Mouse (Mus musculus): ENCODE data around the gene Ddx41. TPM values are rescaled to one million over a fixed set of nuclear protein-coding genes. Genes with fewer than 3 reads are reported as not detected.
A peak's percentile ranks its signal among the peaks of the same experiment; 100 is the strongest.

The Ddx41 gene
- total RNA-seq, 2 experiments from 2014 or later: 40.6 to 47.1 TPM

DNA sequence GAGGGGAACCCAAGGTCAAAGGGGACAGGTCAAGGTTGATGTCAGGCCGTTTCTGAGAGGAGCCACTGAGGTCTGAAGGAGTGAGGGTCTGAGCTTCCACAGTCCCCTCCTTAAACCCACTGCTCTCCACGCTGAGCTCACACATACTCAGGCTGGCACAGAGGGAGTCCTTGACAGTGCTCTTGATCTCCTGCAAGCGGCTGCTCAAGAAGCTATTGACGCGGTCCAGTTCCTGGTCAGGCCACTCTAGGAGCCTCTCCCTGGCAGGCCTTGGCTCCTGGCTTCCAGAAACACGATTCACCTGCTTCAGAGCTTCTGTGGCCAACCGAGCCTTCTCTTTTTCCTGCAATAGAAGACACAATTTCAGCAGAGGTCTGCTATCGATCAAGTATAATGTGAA lies 7.0 kb upstream of the Ddx41 start:
- DNase-seq (ENCODE audit: low spot score in 2 of 2): no peak

GRCm38 (mm10) chr13:55542891-55543290 lies 6.4 kb upstream of the Ddx41 start:
- no peak for DNase-seq (ENCODE audit: low spot score in 2 of 2)

GRCm38 (mm10) chr13:55540933-55541332 lies 4.5 kb upstream of the Ddx41 start:
- DNase-seq (ENCODE audit: low spot score in 2 of 2): no peak

DNA sequence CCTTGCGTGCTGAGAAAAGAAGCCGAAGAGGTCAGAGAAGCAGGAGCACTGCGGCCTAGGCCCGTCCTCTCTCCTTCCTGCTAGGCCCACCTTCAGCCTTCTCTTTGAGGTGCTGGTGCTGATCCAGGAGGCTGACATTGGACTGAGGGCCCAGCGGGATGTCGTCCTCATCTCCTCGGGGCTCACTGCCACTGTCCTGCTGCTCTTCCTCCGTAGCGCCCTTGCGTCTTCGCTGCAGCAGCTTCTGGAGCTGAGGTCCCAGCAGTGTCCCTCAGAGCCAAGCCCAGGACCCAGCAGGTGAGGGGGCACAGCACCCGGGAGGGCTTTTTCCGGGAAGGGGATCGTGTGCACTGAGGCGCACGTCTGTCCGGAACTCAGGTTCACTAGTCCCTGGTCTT lies 663 bp downstream of the Ddx41 start:
- no peak for DNase-seq (ENCODE audit: low spot score in 2 of 2)

- DNase-seq (ENCODE audit: low spot score in 2 of 2): no peak
Measured at GRCm38 (mm10) chr13:55535191-55535590, 1.3 kb downstream of the Ddx41 start.

DNA sequence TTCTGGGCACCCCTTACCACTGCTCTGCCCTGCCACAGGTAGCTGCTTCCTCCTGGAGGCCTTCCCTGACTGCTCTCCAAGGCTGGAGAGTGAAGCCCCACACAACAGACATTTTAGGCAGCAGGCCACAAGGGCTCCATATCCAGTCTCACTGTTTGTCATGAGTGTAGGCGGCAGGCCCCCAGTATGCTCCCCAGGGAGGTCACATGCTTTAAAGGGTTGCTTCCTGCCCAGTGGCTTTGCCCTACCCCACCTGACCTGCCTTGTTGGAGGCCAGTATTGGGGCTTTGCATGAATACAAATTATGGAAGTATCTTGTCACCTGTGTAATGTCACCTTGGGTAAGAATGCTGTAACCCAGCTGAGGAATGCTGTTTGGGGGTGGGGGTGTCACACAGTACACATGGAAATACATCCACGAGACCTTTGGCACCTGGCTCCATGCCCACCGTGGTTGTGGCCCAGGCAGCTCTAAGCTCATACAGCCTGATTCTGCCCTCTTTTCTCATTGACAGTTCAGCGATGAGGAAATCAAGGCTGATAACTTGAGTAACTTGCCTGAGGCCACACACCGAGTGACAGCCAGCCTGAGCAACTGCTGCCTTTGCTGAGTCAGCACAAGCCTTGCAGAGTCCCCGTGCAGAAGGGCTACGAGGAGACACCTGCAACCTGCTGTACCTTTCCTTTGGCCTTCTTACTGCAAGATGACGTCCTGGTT lies 7.1 kb downstream of the Ddx41 start, which contains the start of gene Dok3:
TSS of gene Dok3 (minus strand) at position 99 of the 718 bp plus-strand sequence.
- DNase-seq (ENCODE audit: low spot score in 2 of 2): no peak

DNA sequence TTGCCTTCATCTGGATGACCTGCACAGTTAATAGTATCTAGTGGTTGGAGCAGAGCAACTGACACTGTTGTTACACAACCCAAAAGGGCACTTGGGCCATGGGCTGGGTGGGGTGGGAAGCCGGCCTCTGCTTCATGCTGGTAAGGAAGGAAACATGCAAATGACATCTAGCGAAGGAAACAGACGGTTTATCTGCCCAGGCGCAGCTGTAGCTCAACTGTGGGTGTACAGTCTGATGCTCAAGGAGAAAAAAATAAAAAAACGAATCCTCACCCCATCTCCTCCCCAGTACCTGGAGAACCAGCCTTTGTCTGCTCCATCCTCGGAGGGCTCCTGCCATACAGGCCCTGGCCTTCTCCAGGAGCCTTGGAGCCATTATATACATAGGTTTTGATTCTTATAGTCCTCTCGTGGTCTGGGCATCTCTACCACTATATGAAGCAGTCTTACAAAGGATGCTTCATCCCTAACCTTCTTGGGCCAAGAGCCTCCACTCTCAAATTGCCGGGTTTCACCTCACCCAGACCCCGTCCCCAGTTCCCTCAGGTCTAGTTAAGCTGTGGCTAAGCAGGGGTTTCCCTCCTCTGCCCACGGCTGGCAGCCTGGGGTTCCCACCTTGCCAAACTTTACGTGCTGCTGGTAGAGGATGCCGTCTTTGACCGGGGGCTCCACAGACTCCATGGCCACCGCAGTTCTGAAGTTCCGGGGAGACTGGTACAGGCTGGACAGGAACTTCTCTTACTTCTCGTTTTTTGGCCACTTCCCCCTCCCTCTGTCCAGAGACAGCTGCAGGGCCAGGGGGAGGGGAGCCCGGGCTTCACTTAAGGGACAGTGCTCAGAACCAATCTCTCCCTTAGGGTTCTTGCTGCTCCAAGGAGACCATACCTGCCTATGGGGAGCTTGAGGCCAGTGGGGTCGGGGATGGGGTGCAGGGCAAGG lies 8.4 kb downstream of the Ddx41 start:
- no peak for DNase-seq (ENCODE audit: low spot score in 2 of 2)

GRCm38 (mm10) chr13:55527212-55527611 lies 9.2 kb downstream of the Ddx41 start:
- DNase-seq (ENCODE audit: low spot score in 2 of 2): no peak

GRCm38 (mm10) chr13:55525733-55526553 lies 10.5 kb downstream of the Ddx41 start:
- DNase-seq (ENCODE audit: low spot score in 2 of 2): no peak

- DNase-seq (ENCODE audit: low spot score in 2 of 2): no peak
Measured at GRCm38 (mm10) chr13:55523951-55524600, 12.4 kb downstream of the Ddx41 start.

- DNase-seq (ENCODE audit: low spot score in 2 of 2): no peak
Measured at GRCm38 (mm10) chr13:55523278-55523677, 13.2 kb downstream of the Ddx41 start.

DNA sequence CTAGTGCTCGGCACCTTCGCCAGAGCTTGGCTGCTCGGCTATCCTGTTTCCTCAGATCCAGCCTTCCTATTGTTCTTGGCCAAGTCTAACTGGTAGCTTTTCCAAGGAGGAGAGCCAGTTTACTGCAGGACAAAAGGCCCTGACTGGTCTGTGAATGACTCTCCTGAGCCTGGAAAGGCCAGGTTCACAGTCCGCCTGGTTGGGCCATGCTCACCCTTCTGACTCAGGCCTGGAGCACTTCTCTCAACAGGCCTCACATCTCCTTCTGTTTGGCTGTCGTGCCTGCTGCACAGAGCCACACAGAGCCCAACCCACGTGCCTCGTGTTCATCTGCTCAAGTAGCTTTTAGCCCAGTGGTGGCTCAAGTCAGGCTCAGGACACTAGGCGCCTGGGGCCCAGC lies 13.7 kb downstream of the Ddx41 start:
- DNase-seq (ENCODE audit: low spot score in 2 of 2): no peak

DNA sequence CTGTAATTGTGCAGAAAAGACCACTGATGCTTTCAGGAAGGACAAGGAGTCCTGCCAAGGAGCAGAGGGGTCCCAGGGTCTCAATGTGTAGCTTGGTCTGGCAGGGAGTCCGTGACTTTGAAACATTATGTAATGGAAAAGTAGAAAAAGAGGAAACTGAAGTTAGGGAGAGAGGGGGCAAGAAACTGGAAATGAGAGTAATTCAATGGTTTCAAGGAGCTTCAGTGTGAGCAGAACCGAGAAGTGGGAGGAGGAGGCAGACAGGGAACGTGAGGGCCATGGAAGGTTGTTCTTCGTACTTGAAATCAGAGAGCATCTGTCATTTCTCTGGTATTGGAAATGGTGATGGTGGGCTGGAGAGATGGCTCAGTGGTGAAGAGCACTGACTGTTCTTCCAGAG lies 16.9 kb downstream of the Ddx41 start:
- no peak for DNase-seq (ENCODE audit: low spot score in 2 of 2)

GRCm38 (mm10) chr13:55516955-55517354 lies 19.5 kb downstream of the Ddx41 start:
- DNase-seq (ENCODE audit: low spot score in 2 of 2): peak; percentile 90 to 95

DNA sequence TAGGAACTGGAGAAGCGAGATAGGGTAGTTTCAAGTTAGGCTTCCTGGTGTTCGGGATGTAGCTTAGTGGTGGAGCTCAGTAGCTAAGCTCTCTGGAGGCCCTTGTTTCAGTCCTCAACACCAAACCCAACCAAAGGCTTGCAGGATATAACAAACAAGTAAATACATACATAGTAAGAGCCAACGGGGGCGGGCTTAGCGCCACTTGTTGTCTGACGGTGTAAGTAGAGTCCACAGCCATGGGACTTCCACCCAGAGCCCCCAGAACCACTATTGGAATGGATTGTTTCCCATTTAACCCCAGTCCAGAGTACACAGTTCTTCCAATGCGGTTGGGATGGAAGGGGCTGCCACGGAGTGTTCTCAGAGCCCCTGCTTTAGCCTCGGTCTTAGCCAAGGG lies 22.6 kb downstream of the Ddx41 start:
- no peak for DNase-seq (ENCODE audit: low spot score in 2 of 2)

- peak; percentile 96 to 97 for DNase-seq (ENCODE audit: low spot score in 2 of 2)
Measured at GRCm38 (mm10) chr13:55513111-55513748, 23.2 kb downstream of the Ddx41 start, which contains the start of gene Pdlim7. Pdlim7 (minus strand) TSS chr13:55513676.

GRCm38 (mm10) chr13:55512379-55513031 lies 24.0 kb downstream of the Ddx41 start:
- peak in 1 of 2 experiments; percentile 49 for DNase-seq (ENCODE audit: low spot score in 2 of 2)

DNA sequence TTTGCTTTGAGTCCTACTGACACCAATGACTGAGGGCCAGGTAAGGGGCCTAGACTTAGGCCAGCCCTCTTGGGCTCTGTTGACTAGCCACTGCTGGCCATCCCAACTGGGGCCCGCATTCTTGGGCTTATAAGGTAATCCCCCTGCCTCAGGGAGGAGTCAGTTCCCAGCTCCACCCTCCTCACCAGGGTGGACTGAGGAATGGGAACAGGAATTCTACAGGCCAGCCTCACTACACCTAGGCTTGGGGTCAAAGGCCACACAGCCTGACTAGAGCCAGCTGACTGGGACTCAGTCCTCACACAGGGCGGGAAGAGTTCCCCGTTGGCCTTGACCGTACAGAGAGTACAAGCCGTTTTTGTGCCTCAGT lies 25.0 kb downstream of the Ddx41 start:
- no peak for DNase-seq (ENCODE audit: low spot score in 2 of 2)

GRCm38 (mm10) chr13:55510668-55511491 lies 25.6 kb downstream of the Ddx41 start:
- DNase-seq (ENCODE audit: low spot score in 2 of 2): peak; percentile 43 to 69

Data from adrenal gland, adult 18-20 months (tissue).